ENCODE assay signal across 8 mouse cellular contexts in the genomic region with DNA sequence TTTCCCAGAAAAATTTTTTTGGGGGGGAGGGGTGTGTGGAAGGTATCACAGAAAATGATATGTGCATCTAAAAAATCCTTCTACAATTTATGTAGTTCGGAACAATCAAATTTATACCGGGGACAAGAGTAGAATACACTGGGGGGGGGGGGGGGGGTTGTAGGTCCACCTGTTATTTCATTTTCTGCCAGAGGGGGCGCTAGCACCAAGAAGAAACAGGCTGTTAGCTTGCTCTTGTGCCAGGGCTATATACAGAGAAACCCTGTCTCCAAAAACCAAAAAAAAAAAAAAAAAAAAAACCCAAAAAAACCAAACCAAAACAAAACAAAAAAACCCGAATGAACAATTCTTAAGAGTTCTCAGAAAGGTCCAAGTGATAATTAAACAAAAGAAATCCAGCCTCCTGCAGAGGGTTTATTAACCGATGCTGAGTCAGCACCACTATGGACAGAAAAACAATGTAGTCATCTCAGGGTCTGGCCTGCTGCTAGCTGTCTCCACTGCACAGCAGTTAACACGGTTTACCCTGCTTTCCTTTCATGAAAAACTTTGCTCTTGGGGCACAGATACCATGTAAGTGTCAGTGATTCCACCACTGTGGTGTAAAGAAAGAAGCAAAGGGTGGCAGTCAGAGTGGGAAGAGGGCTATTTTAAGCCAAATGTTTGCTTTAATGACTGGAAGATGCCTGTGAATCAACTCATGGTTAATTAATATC.
A peak's percentile ranks its signal among the peaks of the same experiment; 100 is the strongest.
DNase-seq lines count a peak whose midpoint lies in the region; ATAC-seq and TF ChIP-seq lines count a peak whose summit lies in the region.

No protein-coding gene starts in this region.

- no peak overlapping the region for H3K27ac ChIP-seq in embryonic facial prominence, embryonic 10.5 days (replicated peaks)
- no peak overlapping the region for H3K27ac ChIP-seq in limb, embryonic 14.5 days (replicated peaks; ENCODE audit: low read depth, low read length)

- TF ChIP-seq POLR2A in limb, embryonic 14.5 days (IDR thresholded peaks at IDR 0.05; ENCODE audit: borderline replicate concordance, extremely low read depth, insufficient read depth, insufficient read length) = no peak

- H3K4me3 ChIP-seq in embryonic facial prominence, embryonic 10.5 days = no peak overlapping the region
- no peak overlapping the region for H3K4me3 ChIP-seq in limb, embryonic 14.5 days (replicated peaks; ENCODE audit: low read length)

- H3K9ac ChIP-seq in limb, embryonic 14.5 days (ENCODE audit: low read depth, low read length, severe bottlenecking) = no peak overlapping the region

- no peaks in the 10 kb centered on the region for H3K36me3 ChIP-seq in embryonic facial prominence, embryonic 10.5 days (replicated peaks)
- no peaks in the 10 kb centered on the region for H3K36me3 ChIP-seq in limb, embryonic 14.5 days (ENCODE audit: control insufficient read depth, insufficient read depth, low read length)

- intact Hi-C loops in heart, postnatal 25 days (cut with DNase I) = no loop called here

- no peak overlapping the region for H3K4me2 ChIP-seq in limb, embryonic 14.5 days (replicated peaks; ENCODE audit: low read depth, low read length, severe bottlenecking)

- WGBS in embryonic facial prominence, embryonic 10.5 days = 16% methylated on average over 6 of the region's 6 CpGs
- 12% methylated on average over 6 of the region's 6 CpGs for WGBS in limb, embryonic 14.5 days

- peak; percentile 60 to 78 for DNase-seq in heart, adult 18-20 months
- no peak for DNase-seq in heart, postnatal 25 days (ENCODE audit: low spot score)
- DNase-seq in urinary bladder, postnatal 14 days (ENCODE audit: low spot score) = peak; percentile 69
- no peak for DNase-seq in urinary bladder, postnatal 10 days (ENCODE audit: low spot score)
- DNase-seq in embryonic facial prominence, embryonic 10.5 days (ENCODE audit: low spot score) = peak; percentile 61
- peak; percentile 63 for DNase-seq in limb, embryonic 14.5 days (ENCODE audit: low spot score)
- peak; percentile 79 for DNase-seq in retina, postnatal 1 day
- DNase-seq in MN1 (ENCODE audit: low spot score) = no peak

- H3K27me3 ChIP-seq in embryonic facial prominence, embryonic 10.5 days (replicated peaks; ENCODE audit: low read depth, poor library complexity, severe bottlenecking) = peaks cover 65% of the 10 kb centered on the region
- H3K27me3 ChIP-seq in limb, embryonic 14.5 days (ENCODE audit: control insufficient read depth, insufficient read depth, low read length) = peaks cover 40% of the 10 kb centered on the region

- ATAC-seq in limb, embryonic 14.5 days (ENCODE audit: low FRiP score, low read depth) = peak; percentile 23; the same call in 1 of the 2 replicates

- no peaks in the 10 kb centered on the region for H3K9me3 ChIP-seq in embryonic facial prominence, embryonic 10.5 days
- no peaks in the 10 kb centered on the region for H3K9me3 ChIP-seq in limb, embryonic 14.5 days (ENCODE audit: control insufficient read depth, low read length)

- peaks cover 49% of the 10 kb centered on the region for H3K4me1 ChIP-seq in embryonic facial prominence, embryonic 10.5 days
- H3K4me1 ChIP-seq in limb, embryonic 14.5 days (ENCODE audit: control insufficient read depth, insufficient read depth, low read length) = 0 out of 2 replicates have a peak, but pooled peaks cover 2% of the 10 kb centered on the region

Comparison
In these comparisons a context has a peak if more than half of its experiments do, and no peak if none do; other contexts are left out.
1. DNase-seq: peak in heart, adult 18-20 months (2 of 2), urinary bladder, postnatal 14 days (single experiment), embryonic facial prominence, embryonic 10.5 days (single experiment), limb, embryonic 14.5 days (single experiment) and retina, postnatal 1 day (single experiment); none in heart, postnatal 25 days (single experiment), urinary bladder, postnatal 10 days (single experiment) and MN1 (single experiment).